Mouse (Mus musculus) lung, adult 2 months (tissue): ENCODE results near the gene Gm20388.

Experiments
- CTCF ChIP-seq: fragments of 200-500 bp; IDR thresholded peaks from 2 replicates; pipeline ENCODE4 v1.5.1; 2011; ENCODE audit warnings: mild to moderate bottlenecking, low read length, control low read depth; ENCODE audit not compliant: insufficient read depth
- POLR2A ChIP-seq: fragments of 200-500 bp; IDR thresholded peaks from 2 replicates; pipeline ENCODE4 v1.6.1; 2011; ENCODE audit warnings: low read depth, mild to moderate bottlenecking, control low read depth, low read length, borderline replicate concordance; ENCODE audit errors: extremely low read depth

DNA sequence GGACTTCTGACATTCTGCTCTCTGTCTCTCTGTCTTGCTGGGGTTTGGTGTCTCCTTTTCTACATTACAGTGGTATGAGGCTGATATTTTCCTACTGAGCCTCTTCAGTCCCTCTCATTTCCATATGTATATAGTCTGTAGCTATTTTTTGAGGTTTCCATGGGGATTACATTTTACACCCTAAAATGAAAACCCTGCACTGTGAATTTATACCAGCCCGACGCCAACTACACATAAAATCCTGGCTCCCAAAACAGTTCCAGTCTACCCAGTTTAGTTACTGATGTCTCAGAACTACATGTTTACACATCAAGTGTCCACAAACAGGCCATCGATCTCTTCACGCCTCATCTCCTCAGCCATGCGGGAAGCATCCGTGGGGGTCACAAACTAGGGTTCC lies 3816.1 kb downstream of the Gm20388 start:
- no peak for TF ChIP-seq CTCF
- TF ChIP-seq POLR2A, result no peak
